Mouse (Mus musculus) embryonic fibroblast, embryonic 13.5 days (primary cell): ENCODE measurements around the gene Mex3b. TPM values are rescaled to one million over a fixed set of nuclear protein-coding genes. Genes with fewer than 3 reads are reported as not detected.

Source experiments
- H3K27ac ChIP-seq: 2 replicates; pipeline ENCODE4 v1.5.1; 2012; ENCODE audit warnings: low read length, control low read depth, inconsistent platforms; ENCODE audit not compliant: insufficient read depth
- H3K4me1 ChIP-seq: 2 replicates; pipeline ENCODE4 v1.6.1; 2011; ENCODE audit warnings: low read length; ENCODE audit not compliant: control insufficient read depth, insufficient read depth
- H3K4me3 ChIP-seq: 2 replicates; pipeline ENCODE4 v1.5.1; 2011; ENCODE audit warnings: mild to moderate bottlenecking, control low read depth, low read length; ENCODE audit not compliant: insufficient read depth
- CTCF ChIP-seq: IDR thresholded peaks from 2 replicates; pipeline ENCODE4 v1.5.1; 2011; ENCODE audit warnings: mild to moderate bottlenecking, control low read depth, low read length, moderate library complexity, borderline replicate concordance; ENCODE audit not compliant: insufficient read depth
- POLR2A ChIP-seq: IDR thresholded peaks from 2 replicates; pipeline ENCODE4 v1.6.1; 2011; ENCODE audit warnings: low read depth, mild to moderate bottlenecking, control low read depth, low read length, moderate library complexity
- polyA plus RNA-seq: library from polyadenylated mRNA; stranded (reverse); fragments of >200 nt; gene quantifications from 2 replicates; pipeline ENCODE4 v1.2.4, GENCODE M21; 2011; ENCODE audit warnings: low read depth; ENCODE audit not compliant: missing spikeins, insufficient read length

Mex3b gene
- polyA plus RNA-seq, 1 experiment, result 23.6 TPM

- H3K27ac ChIP-seq, result no peak overlapping the region
- TF ChIP-seq CTCF (no peak), POLR2A (no peak)
- no peaks in the 10 kb centered on the region for H3K4me1 ChIP-seq
- peak overlapping the region; percentile 53 for H3K4me3 ChIP-seq
These were observed 2.0 kb upstream of the Mex3b start for GRCm38 (mm10) chr7:82864991-82865771.

GRCm38 (mm10) chr7:82865834-82866485 lies 1.2 kb upstream of the Mex3b start:
- Histone ChIP-seq H3K4me1 (no peaks in the 10 kb centered on the region), H3K4me3 (peak overlapping the region; percentile 59), H3K27ac (peak overlapping the region; percentile 73)
- TF ChIP-seq POLR2A (peak; percentile 70), CTCF (peak; percentile 75)

- TF ChIP-seq POLR2A (no peak; the same call in none of the 2 replicates), CTCF (no peak)
- H3K4me3 ChIP-seq, result peak overlapping the region; percentile 59
- H3K27ac ChIP-seq, result peak overlapping the region; percentile 73
- no peaks in the 10 kb centered on the region for H3K4me1 ChIP-seq
These were observed 455 bp upstream of the Mex3b start for GRCm38 (mm10) chr7:82866486-82867270.

- Histone ChIP-seq H3K4me3 (peak overlapping the region; percentile 95), H3K27ac (peak overlapping the region; percentile 31; the same call in 1 of the 2 replicates), H3K4me1 (no peaks in the 10 kb centered on the region)
- TF ChIP-seq POLR2A (0 out of 2 replicates have a peak, but pooled peaks have one; percentile 13), CTCF (no peak)
These were observed 1.4 kb downstream of the Mex3b start for GRCm38 (mm10) chr7:82868309-82869230.

DNA sequence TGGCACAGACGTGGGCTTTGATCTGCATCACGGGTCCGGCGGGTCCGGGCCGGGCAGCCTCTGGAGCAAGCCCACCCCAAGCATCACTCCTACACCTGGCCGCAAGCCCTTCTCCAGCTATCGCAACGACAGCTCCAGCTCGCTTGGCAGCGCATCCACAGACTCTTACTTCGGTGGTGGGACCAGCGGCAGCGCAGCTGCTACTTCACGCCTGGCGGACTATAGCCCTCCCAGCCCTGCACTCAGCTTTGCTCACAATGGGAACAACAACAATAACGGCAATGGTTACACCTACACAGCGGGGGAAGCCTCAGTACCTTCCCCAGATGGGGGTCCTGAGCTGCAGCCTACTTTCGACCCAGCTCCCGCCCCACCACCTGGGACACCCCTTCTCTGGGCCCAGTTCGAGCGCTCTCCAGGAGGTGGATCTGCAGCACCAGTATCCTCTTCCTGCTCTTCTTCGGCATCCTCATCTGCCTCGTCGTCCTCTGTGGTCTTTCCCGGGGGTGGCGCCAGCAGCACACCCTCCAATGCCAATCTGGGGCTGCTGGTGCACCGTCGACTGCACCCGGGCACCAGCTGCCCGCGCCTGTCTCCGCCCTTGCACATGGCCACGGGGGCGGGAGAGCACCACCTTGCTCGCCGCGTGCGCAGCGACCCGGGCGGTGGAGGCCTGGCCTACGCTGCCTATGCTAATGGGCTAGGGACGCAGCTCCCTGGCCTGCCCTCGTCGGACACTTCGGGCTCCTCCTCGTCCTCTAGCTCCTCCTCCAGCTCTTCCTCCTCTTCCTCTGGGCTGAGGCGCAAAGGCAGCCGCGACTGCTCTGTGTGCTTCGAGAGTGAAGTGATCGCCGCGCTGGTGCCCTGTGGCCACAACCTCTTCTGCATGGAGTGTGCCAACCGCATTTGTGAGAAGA lies 2.4 kb downstream of the Mex3b start:
- no peaks in the 10 kb centered on the region for H3K4me1 ChIP-seq
- H3K27ac ChIP-seq, result no peak overlapping the region
- TF ChIP-seq POLR2A, result no peak
- TF ChIP-seq CTCF, result no peak
- H3K4me3 ChIP-seq, result peak overlapping the region; percentile 95

DNA sequence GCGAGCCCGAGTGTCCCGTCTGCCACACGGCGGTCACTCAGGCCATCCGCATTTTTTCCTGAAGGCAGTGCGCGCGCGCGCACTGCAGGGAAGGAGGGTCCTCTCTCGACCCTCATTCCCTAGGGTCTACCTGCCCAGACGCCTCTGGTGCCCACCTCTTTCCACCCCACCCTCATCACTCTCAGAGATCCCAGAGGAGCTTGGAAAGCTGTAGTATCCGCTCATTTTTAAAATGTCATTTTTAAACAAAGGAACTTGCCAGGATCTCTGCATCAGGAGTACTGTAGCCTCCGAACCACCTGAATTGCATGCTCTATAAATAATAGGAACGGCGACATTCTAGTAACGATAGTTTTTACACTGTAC lies 3.0 kb downstream of the Mex3b start:
- peak overlapping the region; percentile 95 for H3K4me3 ChIP-seq
- H3K4me1 ChIP-seq, result no peaks in the 10 kb centered on the region
- no peak for TF ChIP-seq POLR2A
- no peak overlapping the region for H3K27ac ChIP-seq

GRCm38 (mm10) chr7:82876551-82876950 lies 9.4 kb downstream of the Mex3b start:
- TF ChIP-seq CTCF (no peak), POLR2A (no peak)
- Histone ChIP-seq H3K4me1 (no peaks in the 10 kb centered on the region), H3K27ac (no peak overlapping the region), H3K4me3 (no peak overlapping the region)

- TF ChIP-seq POLR2A (no peak), CTCF (no peak)
These were observed 12.9 kb downstream of the Mex3b start for GRCm38 (mm10) chr7:82880016-82880415.

GRCm38 (mm10) chr7:82880700-82881099 lies 13.6 kb downstream of the Mex3b start:
- Histone ChIP-seq H3K4me1 (no peaks in the 10 kb centered on the region), H3K4me3 (no peak overlapping the region)
- TF ChIP-seq POLR2A (no peak), CTCF (no peak)

More at GRCm38 (mm10) chr7:82880016-82880415, 12.9 kb downstream of the Mex3b start:
- Histone ChIP-seq H3K27ac (no peak overlapping the region), H3K4me3 (no peak overlapping the region), H3K4me1 (no peaks in the 10 kb centered on the region)

More at GRCm38 (mm10) chr7:82880700-82881099, 13.6 kb downstream of the Mex3b start:
- no peak overlapping the region for H3K27ac ChIP-seq
